Mouse (Mus musculus): ENCODE measurements at regions not wholly inside any gene's neighbourhood (a gene's known extent, or its start where the extent isn't known, plus 50 kb on each side); places are given as distances from the start of the nearest gene placed in this dataset.

GRCm38 (mm10) chr8:6958086-6958485 lies 1703.0 kb downstream of the Efnb2 start:
- TF ChIP-seq POLR2A (IDR thresholded peaks at IDR 0.05; ENCODE audit: insufficient read depth, low read length), result no peak
- no peak for TF ChIP-seq CTCF (IDR thresholded peaks at IDR 0.05; ENCODE audit: low read depth, low read length)
